Mouse (Mus musculus): ENCODE measurements at regions not wholly inside any gene's neighbourhood (a gene's known extent, or its start where the extent isn't known, plus 50 kb on each side); places are given as distances from the start of the nearest gene placed in this dataset.

GRCm38 (mm10) chr12:107559191-107559590, 70.8 kb downstream of the 3110018I06Rik start:
- H3K4me3 ChIP-seq (ENCODE audit: insufficient read depth, low read depth, low read length) = no peak overlapping the region
- DNase-seq (ENCODE audit: extremely low read depth, low read depth, low spot score) = no peak
- no peaks in the 10 kb centered on the region for H3K27me3 ChIP-seq (ENCODE audit: control insufficient read depth, insufficient read depth, low read length)
- H3K27ac ChIP-seq (replicated peaks; ENCODE audit: insufficient read depth, low read depth, low read length) = no peak overlapping the region
- no peaks in the 10 kb centered on the region for H3K79me2 ChIP-seq (ENCODE audit: control insufficient read depth, insufficient read depth, low read length)
- TF ChIP-seq POLR2A (IDR thresholded peaks at IDR 0.05; ENCODE audit: extremely low read depth, insufficient read depth, low read length) (no peak), CTCF (IDR thresholded peaks at IDR 0.05; ENCODE audit: low read depth, low read length) (no peak)
- no peaks in the 10 kb centered on the region for H3K36me3 ChIP-seq (ENCODE audit: control insufficient read depth, insufficient read depth, low read length)
- WGBS = 83% methylated on average over 4 of the region's 4 CpGs
- H3K9ac ChIP-seq (ENCODE audit: low read depth, low read length) = no peak overlapping the region
- H3K4me1 ChIP-seq (ENCODE audit: control insufficient read depth, insufficient read depth, low read length) = no peaks in the 10 kb centered on the region

- Histone ChIP-seq H3K4me1 (ENCODE audit: control insufficient read depth, insufficient read depth, low read length) (no peaks in the 10 kb centered on the region), H3K36me3 (ENCODE audit: control insufficient read depth, insufficient read depth, low read length) (no peaks in the 10 kb centered on the region), H3K27me3 (ENCODE audit: control insufficient read depth, insufficient read depth, low read length) (no peaks in the 10 kb centered on the region), H3K9ac (ENCODE audit: low read depth, low read length) (no peak overlapping the region), H3K27ac (replicated peaks; ENCODE audit: insufficient read depth, low read depth, low read length) (no peak overlapping the region), H3K4me3 (ENCODE audit: insufficient read depth, low read depth, low read length) (no peak overlapping the region), H3K79me2 (ENCODE audit: control insufficient read depth, insufficient read depth, low read length) (no peaks in the 10 kb centered on the region)
- TF ChIP-seq POLR2A (IDR thresholded peaks at IDR 0.05; ENCODE audit: extremely low read depth, insufficient read depth, low read length) (no peak), CTCF (IDR thresholded peaks at IDR 0.05; ENCODE audit: low read depth, low read length) (no peak)
- DNase-seq (ENCODE audit: extremely low read depth, low read depth, low spot score) = no peak
These were observed 71.7 kb downstream of the 3110018I06Rik start for GRCm38 (mm10) chr12:107560100-107560499.

GRCm38 (mm10) chr12:107572586-107572985, 84.2 kb downstream of the 3110018I06Rik start:
- Histone ChIP-seq H3K9ac (ENCODE audit: low read depth, low read length) (no peak overlapping the region), H3K4me3 (ENCODE audit: insufficient read depth, low read depth, low read length) (no peak overlapping the region), H3K27me3 (ENCODE audit: control insufficient read depth, insufficient read depth, low read length) (no peaks in the 10 kb centered on the region), H3K4me1 (ENCODE audit: control insufficient read depth, insufficient read depth, low read length) (no peaks in the 10 kb centered on the region), H3K27ac (replicated peaks; ENCODE audit: insufficient read depth, low read depth, low read length) (no peak overlapping the region), H3K36me3 (ENCODE audit: control insufficient read depth, insufficient read depth, low read length) (no peaks in the 10 kb centered on the region), H3K79me2 (ENCODE audit: control insufficient read depth, insufficient read depth, low read length) (no peaks in the 10 kb centered on the region)
- no peak for TF ChIP-seq CTCF (IDR thresholded peaks at IDR 0.05; ENCODE audit: low read depth, low read length)
- TF ChIP-seq POLR2A (IDR thresholded peaks at IDR 0.05; ENCODE audit: extremely low read depth, insufficient read depth, low read length) = no peak
- 89% methylated on average over 4 of the region's 4 CpGs for WGBS
- DNase-seq (ENCODE audit: extremely low read depth, low read depth, low spot score) = no peak

GRCm38 (mm10) chr12:107579508-107579907, 91.1 kb downstream of the 3110018I06Rik start:
- 80% methylated on average over 5 of the region's 5 CpGs for WGBS
- TF ChIP-seq CTCF (IDR thresholded peaks at IDR 0.05; ENCODE audit: low read depth, low read length) (no peak), POLR2A (IDR thresholded peaks at IDR 0.05; ENCODE audit: extremely low read depth, insufficient read depth, low read length) (no peak)
- no peaks in the 10 kb centered on the region for H3K79me2 ChIP-seq (ENCODE audit: control insufficient read depth, insufficient read depth, low read length)
- H3K4me1 ChIP-seq (ENCODE audit: control insufficient read depth, insufficient read depth, low read length) = no peaks in the 10 kb centered on the region
- no peak overlapping the region for H3K9ac ChIP-seq (ENCODE audit: low read depth, low read length)
- H3K4me3 ChIP-seq (ENCODE audit: insufficient read depth, low read depth, low read length) = no peak overlapping the region
- no peaks in the 10 kb centered on the region for H3K36me3 ChIP-seq (ENCODE audit: control insufficient read depth, insufficient read depth, low read length)
- no peak overlapping the region for H3K27ac ChIP-seq (replicated peaks; ENCODE audit: insufficient read depth, low read depth, low read length)
- H3K27me3 ChIP-seq (ENCODE audit: control insufficient read depth, insufficient read depth, low read length) = no peaks in the 10 kb centered on the region
- DNase-seq (ENCODE audit: extremely low read depth, low read depth, low spot score) = no peak

- Histone ChIP-seq H3K27ac (replicated peaks; ENCODE audit: insufficient read depth, low read depth, low read length) (no peak overlapping the region), H3K36me3 (ENCODE audit: control insufficient read depth, insufficient read depth, low read length) (no peaks in the 10 kb centered on the region), H3K27me3 (ENCODE audit: control insufficient read depth, insufficient read depth, low read length) (no peaks in the 10 kb centered on the region), H3K9ac (ENCODE audit: low read depth, low read length) (no peak overlapping the region), H3K4me3 (ENCODE audit: insufficient read depth, low read depth, low read length) (no peak overlapping the region), H3K79me2 (ENCODE audit: control insufficient read depth, insufficient read depth, low read length) (no peaks in the 10 kb centered on the region), H3K4me1 (ENCODE audit: control insufficient read depth, insufficient read depth, low read length) (no peaks in the 10 kb centered on the region)
- TF ChIP-seq POLR2A (IDR thresholded peaks at IDR 0.05; ENCODE audit: extremely low read depth, insufficient read depth, low read length) = no peak
- no peak for TF ChIP-seq CTCF (IDR thresholded peaks at IDR 0.05; ENCODE audit: low read depth, low read length)
- DNase-seq (ENCODE audit: extremely low read depth, low read depth, low spot score) = no peak
- WGBS = 42% methylated on average over 11 of the region's 11 CpGs
These were observed 94.8 kb downstream of the 3110018I06Rik start for GRCm38 (mm10) chr12:107583151-107583720.

GRCm38 (mm10) chr12:107585696-107586225, 97.3 kb downstream of the 3110018I06Rik start:
- DNase-seq (ENCODE audit: extremely low read depth, low read depth, low spot score) = no peak
- H3K27ac ChIP-seq (replicated peaks; ENCODE audit: insufficient read depth, low read depth, low read length) = no peak overlapping the region
- H3K79me2 ChIP-seq (ENCODE audit: control insufficient read depth, insufficient read depth, low read length) = no peaks in the 10 kb centered on the region
- WGBS = 78% methylated on average over 9 of the region's 9 CpGs
- no peak overlapping the region for H3K4me3 ChIP-seq (ENCODE audit: insufficient read depth, low read depth, low read length)
- no peak for TF ChIP-seq POLR2A (IDR thresholded peaks at IDR 0.05; ENCODE audit: extremely low read depth, insufficient read depth, low read length)
- no peak for TF ChIP-seq CTCF (IDR thresholded peaks at IDR 0.05; ENCODE audit: low read depth, low read length)
- no peak overlapping the region for H3K9ac ChIP-seq (ENCODE audit: low read depth, low read length)
- H3K36me3 ChIP-seq (ENCODE audit: control insufficient read depth, insufficient read depth, low read length) = no peaks in the 10 kb centered on the region
- H3K4me1 ChIP-seq (ENCODE audit: control insufficient read depth, insufficient read depth, low read length) = no peaks in the 10 kb centered on the region
- no peaks in the 10 kb centered on the region for H3K27me3 ChIP-seq (ENCODE audit: control insufficient read depth, insufficient read depth, low read length)
